Mouse (Mus musculus) limb, embryonic 11.5 days (tissue): ENCODE measurements around the gene Cd55. TPM values are rescaled to one million over a fixed set of nuclear protein-coding genes. Genes with fewer than 3 reads are reported as not detected.
"Not testable (repeated sequence)": the region's sequence is repeated elsewhere in the genome, so short reads cannot be mapped to it uniquely, and the experiment has no call there.

Source experiments
- ATAC-seq: fragments of 200-750 bp; cut with Nextera tagmentation; 2 replicates; pipeline ENCODE4 v1.8.0; 2017; ENCODE audit warnings: low read depth; ENCODE audit not compliant: insufficient number of reproducible peaks, low FRiP score, low TSS enrichment
- DNase-seq: peaks from one replicate; pipeline ENCODE4 v3.0.0-alpha.2; 2015; ENCODE audit warnings: low spot score
- H3K27ac ChIP-seq: fragments of 300-500 bp; sonication (generic); replicated peaks from 2 replicates; pipeline ENCODE4 v1.5.1; 2014; ENCODE audit warnings: low read depth, mild to moderate bottlenecking, low read length
- H3K27me3 ChIP-seq: fragments of 300-500 bp; sonication (generic); 2 replicates; pipeline ENCODE4 v1.6.1; 2014; ENCODE audit warnings: mild to moderate bottlenecking, low read length, mixed read lengths; ENCODE audit not compliant: control insufficient read depth, insufficient read depth
- H3K36me3 ChIP-seq: fragments of 300-500 bp; sonication (generic); 2 replicates; pipeline ENCODE4 v1.6.1; 2014; ENCODE audit warnings: mild to moderate bottlenecking, low read length, moderate library complexity, mixed read lengths; ENCODE audit not compliant: control insufficient read depth, insufficient read depth
- H3K4me1 ChIP-seq: fragments of 300-500 bp; sonication (generic); 2 replicates; pipeline ENCODE4 v1.6.1; 2014; ENCODE audit warnings: low read length, mixed read lengths; ENCODE audit not compliant: control insufficient read depth, insufficient read depth
- H3K4me2 ChIP-seq: fragments of 300-500 bp; sonication (generic); 2 replicates; pipeline ENCODE4 v1.6.1; 2014; ENCODE audit warnings: low read depth, mild to moderate bottlenecking, moderate library complexity; ENCODE audit not compliant: severe bottlenecking
- H3K4me3 ChIP-seq: fragments of 300-500 bp; sonication (generic); 2 replicates; pipeline ENCODE4 v1.5.1; 2014; ENCODE audit warnings: low read depth, low read length
- H3K9ac ChIP-seq: fragments of 300-500 bp; sonication (generic); 2 replicates; pipeline ENCODE4 v1.6.1; 2014; ENCODE audit warnings: mild to moderate bottlenecking, low read length
- H3K9me3 ChIP-seq: fragments of 300-500 bp; sonication (generic); 2 replicates; pipeline ENCODE4 v1.6.1; 2016; ENCODE audit warnings: low read length; ENCODE audit not compliant: control insufficient read depth
- WGBS: fragments of 180-500 bp; shearing (Covaris S2); extraction: QIAGEN DNeasy Blood & Tissue Kit; methylation state at CpG from one replicate; pipeline ENCODE4 v1.1.7; 2014; 5-methylcytosine and 5-hydroxymethylcytosine counted together
- polyA plus RNA-seq: library from polyadenylated mRNA; unstranded; fragments of >200 nt; fragmentation: Nextera tagmentation; extraction: Ambion mirVana; gene quantifications from 2 replicates; pipeline ENCODE4 v1.2.1, GENCODE M21; 2014

The Cd55 gene
- polyA plus RNA-seq, 1 experiment from 2014 or later = 1.6 TPM

DNA sequence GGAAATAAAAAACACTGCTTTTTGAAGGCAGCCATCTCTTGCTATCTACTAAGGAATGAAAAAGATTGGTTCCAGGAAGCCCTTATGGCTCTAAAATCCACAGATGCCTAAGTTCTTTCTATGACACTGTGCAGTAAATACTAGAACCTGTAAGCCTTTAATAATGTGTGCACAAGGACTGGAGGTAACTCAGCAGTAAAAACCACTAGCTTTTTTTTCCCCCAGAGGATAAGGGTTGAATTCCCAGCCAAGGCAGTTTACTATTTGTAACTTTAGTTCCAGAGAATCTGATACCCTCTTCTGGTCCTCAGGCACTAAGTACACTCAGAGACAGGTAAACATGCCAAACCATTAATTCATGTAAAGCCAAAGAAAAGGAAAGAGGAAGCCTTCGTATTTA, 19.6 kb downstream of the Cd55 start:
- H3K9me3 ChIP-seq, H3K4me1 ChIP-seq, ATAC-seq, H3K4me2 ChIP-seq, H3K27me3 ChIP-seq, DNase-seq, H3K36me3 ChIP-seq, H3K4me3 ChIP-seq, H3K9ac ChIP-seq, H3K27ac ChIP-seq: not testable (repeated sequence)
- WGBS = 74% methylated on average over 1 of the region's 1 CpGs

DNA sequence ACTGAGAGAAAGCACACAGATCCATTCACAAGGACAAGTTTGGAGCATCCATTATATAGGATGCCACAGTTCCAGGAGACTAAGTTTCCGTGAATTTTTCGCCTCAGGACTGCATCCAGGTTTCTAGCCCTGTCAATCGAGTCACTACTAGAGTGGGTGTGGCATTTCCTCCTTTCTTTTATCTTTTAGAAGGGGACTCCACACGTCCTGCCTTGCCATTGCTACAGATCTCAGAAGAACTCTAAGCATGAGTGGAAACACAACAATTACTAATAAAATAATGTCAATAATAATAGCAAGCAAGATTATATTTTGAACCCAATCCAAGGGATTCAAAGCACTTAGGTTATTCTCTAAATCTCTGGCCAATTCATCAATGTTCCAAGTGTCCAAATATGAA, 31.6 kb downstream of the Cd55 start:
- Histone ChIP-seq H3K36me3 (no peaks in the 10 kb centered on the region), H3K27ac (no peak overlapping the region), H3K4me2 (no peak overlapping the region), H3K4me3 (no peak overlapping the region), H3K27me3 (no peaks in the 10 kb centered on the region), H3K9ac (no peak overlapping the region), H3K4me1 (no peaks in the 10 kb centered on the region), H3K9me3 (no peaks in the 10 kb centered on the region)
- ATAC-seq (no peak), DNase-seq (no peak)
- 78% methylated on average over 4 of the region's 4 CpGs for WGBS

DNA sequence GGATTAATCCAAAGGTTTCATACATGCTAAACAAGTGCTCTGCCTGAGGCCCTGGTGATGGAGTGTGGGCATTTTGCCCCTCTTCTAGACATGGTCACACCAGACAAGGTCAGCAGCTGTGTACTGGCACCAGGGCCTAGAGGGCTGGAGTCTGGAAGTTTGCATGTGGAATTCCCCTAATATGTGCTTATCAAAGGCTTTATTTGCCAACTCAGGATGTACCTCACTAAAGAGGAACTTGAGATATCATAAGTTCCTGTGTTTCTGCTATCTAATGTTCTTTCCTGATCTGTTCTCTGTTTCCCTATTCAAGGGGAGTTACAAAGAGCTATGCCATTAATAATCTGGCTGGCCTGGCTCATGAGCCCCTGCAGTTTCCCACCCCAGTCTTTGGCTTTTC, 33.9 kb downstream of the Cd55 start:
- H3K27ac ChIP-seq, ATAC-seq, H3K4me3 ChIP-seq, H3K27me3 ChIP-seq, H3K4me2 ChIP-seq, DNase-seq, H3K9me3 ChIP-seq, H3K36me3 ChIP-seq, H3K4me1 ChIP-seq, H3K9ac ChIP-seq: not testable (repeated sequence)

DNA sequence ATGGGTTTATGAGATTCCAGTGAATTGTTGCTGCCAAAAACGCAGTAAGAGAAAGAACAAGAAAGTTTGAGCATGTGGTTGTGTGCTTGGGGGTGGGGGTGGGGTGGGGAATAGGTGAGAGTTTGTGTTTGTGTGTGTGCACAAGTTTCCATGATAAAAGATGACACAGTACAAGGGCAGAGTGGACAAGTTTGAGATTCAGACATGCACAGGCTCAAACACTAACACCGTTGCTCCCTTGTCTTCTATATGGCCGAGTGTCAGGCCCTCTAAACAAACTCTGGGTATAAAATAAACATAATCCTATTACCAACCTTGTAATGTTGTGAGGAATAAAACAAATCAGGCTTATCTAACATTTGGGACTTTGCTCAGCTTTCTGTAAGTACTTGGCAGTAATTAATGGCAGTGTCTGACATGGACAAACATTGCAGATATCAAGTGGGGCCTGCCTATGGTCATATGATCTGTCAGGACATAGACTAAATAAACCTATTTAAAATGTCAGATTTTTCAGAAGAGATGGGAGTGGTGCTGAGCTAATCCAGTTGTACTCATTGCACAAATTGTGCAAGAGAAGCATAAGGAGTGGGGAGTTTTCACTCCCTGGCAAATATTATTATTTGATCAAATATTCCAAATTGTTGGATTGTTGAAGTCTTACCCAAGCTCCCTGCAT, 35.2 kb downstream of the Cd55 start:
- not testable (repeated sequence) for H3K4me3 ChIP-seq, ATAC-seq, H3K36me3 ChIP-seq, H3K9me3 ChIP-seq, DNase-seq, H3K4me1 ChIP-seq, H3K9ac ChIP-seq, H3K4me2 ChIP-seq, H3K27me3 ChIP-seq, H3K27ac ChIP-seq
- 86% methylated on average over 2 of the region's 3 CpGs for WGBS

DNA sequence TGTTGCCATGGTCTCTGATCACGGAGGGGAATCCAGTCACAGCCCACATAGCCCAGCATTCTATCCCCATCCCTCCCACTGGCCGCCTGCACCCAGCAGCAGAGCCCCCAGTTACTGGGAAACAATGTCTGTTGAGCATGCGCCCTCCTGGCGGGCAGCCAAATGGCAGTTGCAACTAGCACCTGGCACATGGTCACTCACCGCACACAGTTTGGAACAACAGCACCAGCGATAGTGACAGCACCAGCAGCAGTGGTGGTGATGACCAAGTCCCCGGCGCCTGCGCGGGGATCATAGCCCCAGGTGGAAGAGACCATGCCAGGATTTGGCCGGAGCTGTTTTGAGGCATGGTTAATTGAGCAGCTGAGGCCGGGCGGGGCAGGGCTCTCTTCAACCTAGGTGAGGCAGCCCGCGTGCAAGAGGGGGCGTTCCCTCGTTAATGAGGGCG, 39.9 kb downstream of the Cd55 start, which contains the start of gene Cd55b:
Gene Cd55b, minus strand, starts transcription at position 346 of the 448 bp plus-strand sequence.
- Histone ChIP-seq H3K27me3 (no peaks in the 10 kb centered on the region), H3K4me3 (no peak within 1 kb of the TSS), H3K9ac (no peak within 1 kb of the TSS), H3K36me3 (no peaks in the 10 kb centered on the region), H3K27ac (no peak within 1 kb of the TSS), H3K4me1 (0 out of 2 replicates have a peak, but pooled peaks cover 3% of the 10 kb centered on the region), H3K4me2 (no peak within 1 kb of the TSS), H3K9me3 (no peaks in the 10 kb centered on the region)
- no peak for ATAC-seq
- DNase-seq = peak; percentile 23
- 48% methylated on average over 18 of the region's 18 CpGs for WGBS

DNA sequence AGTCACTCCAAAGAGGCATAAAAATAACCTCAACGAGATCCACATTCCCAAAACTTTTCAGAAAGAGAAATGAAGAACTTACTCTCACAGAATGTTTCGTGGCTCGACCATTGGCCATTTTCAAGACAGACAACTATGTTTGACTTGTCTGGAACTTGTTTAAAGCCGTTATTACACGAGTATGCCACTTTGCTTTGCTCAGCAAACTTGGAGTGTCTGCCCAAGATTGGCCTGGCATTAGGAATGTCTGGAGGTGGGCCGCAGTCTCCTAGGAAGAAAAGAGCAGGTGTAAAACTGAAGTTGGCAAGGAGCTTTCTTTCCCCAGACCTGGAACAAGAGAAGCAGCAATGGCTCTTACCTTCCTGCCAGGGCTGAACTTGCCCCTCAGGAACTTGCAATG, 40.5 kb downstream of the Cd55 start:
- not testable (repeated sequence) for H3K36me3 ChIP-seq, H3K9me3 ChIP-seq, ATAC-seq, H3K4me3 ChIP-seq, H3K4me2 ChIP-seq, H3K27me3 ChIP-seq, H3K9ac ChIP-seq, H3K4me1 ChIP-seq, H3K27ac ChIP-seq, DNase-seq
- WGBS = no CpG with 5 or more reads among the region's 6 CpGs

DNA sequence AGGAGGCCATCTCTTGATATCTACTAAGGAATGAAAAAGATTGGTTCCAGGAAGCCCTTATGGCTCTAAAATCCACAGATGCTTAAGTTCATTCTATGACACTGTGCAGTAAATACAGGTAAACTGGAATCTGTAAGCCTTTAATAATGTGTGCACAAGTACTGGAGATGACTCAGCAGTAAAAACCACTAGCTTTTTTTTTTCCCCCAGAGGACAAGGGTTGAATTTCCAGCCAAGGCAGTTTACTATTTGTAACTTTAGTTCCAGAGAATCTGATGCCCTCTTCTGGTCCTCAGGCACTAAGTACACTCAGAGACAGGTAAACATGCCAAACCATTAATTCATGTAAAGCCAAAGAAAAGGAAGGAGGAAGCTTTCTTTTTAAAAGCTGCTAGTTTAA, 65.4 kb downstream of the Cd55 start:
- not testable (repeated sequence) for H3K36me3 ChIP-seq, H3K4me1 ChIP-seq, H3K4me2 ChIP-seq, H3K4me3 ChIP-seq, ATAC-seq, H3K9me3 ChIP-seq, H3K9ac ChIP-seq, DNase-seq, H3K27ac ChIP-seq, H3K27me3 ChIP-seq
